Mouse (Mus musculus) testis, adult 10 weeks (tissue): ENCODE data around the gene Kcnj15. TPM values are rescaled to one million over a fixed set of nuclear protein-coding genes. Genes with fewer than 3 reads are reported as not detected.

Experiments used
- polyA plus RNA-seq: library from polyadenylated mRNA; stranded (reverse); fragments of 350-450 nt; fragmentation: Illumina TruSeq; extraction: RNeasy Lipid Tissue Mini Kit (QIAGEN cat#74804); gene quantifications from one replicate; pipeline ENCODE4 v1.2.3, GENCODE M21; 2014; ENCODE audit warnings: low read depth, low replicate concordance

Kcnj15 gene
- polyA plus RNA-seq, result 0.39 TPM

DNA sequence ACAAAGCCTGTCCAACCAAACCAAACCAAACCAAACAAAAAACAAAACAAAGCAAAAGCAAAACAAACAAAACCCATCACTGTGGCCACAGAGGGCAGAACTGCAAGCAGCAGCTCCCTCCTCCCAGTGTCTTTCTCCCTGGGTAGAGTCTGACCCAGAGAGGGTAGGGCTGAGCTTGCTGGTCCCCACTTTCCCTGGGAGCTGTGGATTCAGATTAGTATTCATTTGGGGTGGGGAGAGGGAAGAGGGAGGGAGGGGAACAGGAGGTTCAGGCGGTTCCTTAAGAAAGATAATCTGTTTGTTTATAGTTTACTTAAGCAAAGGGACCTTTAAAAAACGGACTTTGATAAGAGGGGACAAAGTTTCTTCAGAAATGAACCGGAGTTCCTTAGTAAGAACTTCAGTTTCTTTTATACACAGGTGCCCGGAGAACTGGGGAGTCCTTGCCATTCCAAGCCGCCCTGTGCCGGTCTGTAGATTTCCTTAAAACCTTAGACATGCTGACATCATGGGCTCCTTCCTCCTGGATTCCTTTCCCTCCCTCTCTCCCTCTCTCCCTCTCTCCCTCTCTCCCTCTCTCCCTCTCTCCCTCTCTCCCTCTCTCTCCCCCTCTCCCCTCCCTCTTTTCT lies at the start of gene Kcnj15:
Gene Kcnj15 (plus strand): TSS at position 293 of the 629 bp plus-strand sequence.

